Mouse (Mus musculus): ENCODE data around the gene Vps72. TPM values are rescaled to one million over a fixed set of nuclear protein-coding genes. Genes with fewer than 3 reads are reported as not detected.

Vps72 gene
- polyA plus RNA-seq, 1 experiment from 2014 or later = 251 TPM

DNA sequence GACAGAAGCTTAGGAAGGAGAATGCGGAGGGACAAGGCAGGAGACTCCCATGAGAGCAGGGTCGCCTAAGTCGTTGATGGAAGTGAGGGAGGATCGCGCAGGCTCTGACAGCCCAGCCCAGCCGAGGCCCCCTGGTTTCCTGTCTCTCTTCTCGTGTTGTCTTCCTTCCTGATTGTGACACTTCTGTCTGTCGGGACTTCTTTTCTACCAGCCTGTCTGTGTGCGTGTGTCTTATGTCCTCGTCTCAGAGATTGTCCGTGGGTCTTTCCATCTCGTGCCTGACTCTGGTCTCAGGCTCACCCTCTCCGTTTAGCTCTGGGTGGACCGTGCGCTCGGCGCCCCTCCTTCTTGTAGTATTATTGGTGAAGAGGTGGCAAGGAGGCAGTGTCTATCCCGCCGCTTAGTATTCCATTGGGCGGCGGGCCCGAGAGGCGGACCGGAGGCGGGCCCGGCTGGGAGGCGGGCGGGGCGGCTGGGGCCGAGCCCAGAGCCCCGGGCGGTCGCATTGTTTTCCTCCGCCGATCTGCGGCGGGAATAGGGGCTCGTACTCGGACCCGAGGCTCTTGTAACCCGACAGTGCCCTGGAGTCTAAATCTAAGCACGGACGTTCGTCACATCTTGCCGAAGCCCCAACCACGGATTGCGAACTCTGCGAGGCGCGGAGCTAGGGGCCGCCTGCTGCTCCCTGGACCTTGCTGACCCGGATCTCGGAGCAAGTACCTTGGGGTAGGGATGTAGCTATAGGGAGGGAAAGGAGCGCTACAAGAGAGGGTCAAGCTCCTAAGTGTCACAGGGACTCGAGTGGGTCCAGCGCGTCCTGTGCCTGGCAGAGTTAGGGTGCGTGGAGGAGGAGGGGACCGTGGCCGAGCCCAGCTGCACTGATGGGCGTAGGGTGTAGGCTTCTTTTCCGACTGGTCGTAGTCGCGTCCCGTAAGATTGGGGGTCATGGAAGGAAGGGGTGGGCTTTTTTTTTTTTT lies 49.5 kb downstream of the Vps72 start, which contains the start of gene Sema6c:
TSS of gene Sema6c (plus strand) at position 471 of the 977 bp plus-strand sequence.
- Histone ChIP-seq H3K36me3 (peaks cover 12% of the 10 kb centered on the region), H3K27ac (replicated peaks) (peak within 1 kb of the TSS; percentile 86), H3K4me1 (peaks cover 40% of the 10 kb centered on the region), H3K9ac (replicated peaks) (peak within 1 kb of the TSS; percentile 89), H3K4me3 (peak within 1 kb of the TSS; percentile 82), H3K4me2 (replicated peaks) (peak within 1 kb of the TSS; percentile 77), H3K9me3 (no peaks in the 10 kb centered on the region), H3K27me3 (peaks cover 11% of the 10 kb centered on the region)
- peak; percentile 97 for ATAC-seq (ENCODE audit: low FRiP score, low read depth)
- whole genome bisulfite sequencing = under 1% methylated on average over 66 of the region's 66 CpGs

DNA sequence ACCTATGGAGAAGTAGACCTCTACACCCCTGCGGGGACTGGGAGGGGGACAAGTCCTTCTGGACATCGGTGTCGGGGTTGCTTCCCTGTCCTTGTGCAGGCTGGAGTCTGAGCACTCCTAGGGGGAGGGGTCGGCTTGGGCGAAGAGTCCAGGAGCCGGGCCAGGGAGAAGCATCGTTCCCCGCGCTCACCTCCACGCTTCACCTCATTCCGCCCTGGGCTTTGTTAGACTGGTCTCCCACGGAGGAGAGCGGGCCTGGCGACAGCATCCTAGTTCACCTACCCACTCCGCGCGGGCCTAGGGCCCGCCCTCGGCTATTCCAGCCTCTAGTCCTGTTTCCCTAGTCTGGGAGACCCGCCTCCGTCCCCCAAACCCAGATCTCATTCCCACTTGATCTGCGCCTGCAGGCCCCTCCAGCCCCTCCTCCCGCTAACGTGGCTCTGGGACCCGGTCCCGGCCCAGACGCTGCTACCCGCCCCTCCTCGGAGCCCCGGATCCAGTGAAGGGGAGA lies 50.3 kb downstream of the Vps72 start:
- peak; percentile 20 for ATAC-seq (ENCODE audit: low FRiP score, low read depth)
- H3K9ac ChIP-seq (replicated peaks) = peak overlapping the region; percentile 89
- H3K36me3 ChIP-seq = peaks cover 20% of the 10 kb centered on the region
- peak overlapping the region; percentile 82 for H3K4me3 ChIP-seq
- peaks cover 11% of the 10 kb centered on the region for H3K27me3 ChIP-seq
- H3K4me1 ChIP-seq = peaks cover 40% of the 10 kb centered on the region
- WGBS = 2% methylated on average over 30 of the region's 30 CpGs
- H3K27ac ChIP-seq (replicated peaks) = peak overlapping the region; percentile 86
- H3K9me3 ChIP-seq = no peaks in the 10 kb centered on the region
- H3K4me2 ChIP-seq (replicated peaks) = peak overlapping the region; percentile 77

DNA sequence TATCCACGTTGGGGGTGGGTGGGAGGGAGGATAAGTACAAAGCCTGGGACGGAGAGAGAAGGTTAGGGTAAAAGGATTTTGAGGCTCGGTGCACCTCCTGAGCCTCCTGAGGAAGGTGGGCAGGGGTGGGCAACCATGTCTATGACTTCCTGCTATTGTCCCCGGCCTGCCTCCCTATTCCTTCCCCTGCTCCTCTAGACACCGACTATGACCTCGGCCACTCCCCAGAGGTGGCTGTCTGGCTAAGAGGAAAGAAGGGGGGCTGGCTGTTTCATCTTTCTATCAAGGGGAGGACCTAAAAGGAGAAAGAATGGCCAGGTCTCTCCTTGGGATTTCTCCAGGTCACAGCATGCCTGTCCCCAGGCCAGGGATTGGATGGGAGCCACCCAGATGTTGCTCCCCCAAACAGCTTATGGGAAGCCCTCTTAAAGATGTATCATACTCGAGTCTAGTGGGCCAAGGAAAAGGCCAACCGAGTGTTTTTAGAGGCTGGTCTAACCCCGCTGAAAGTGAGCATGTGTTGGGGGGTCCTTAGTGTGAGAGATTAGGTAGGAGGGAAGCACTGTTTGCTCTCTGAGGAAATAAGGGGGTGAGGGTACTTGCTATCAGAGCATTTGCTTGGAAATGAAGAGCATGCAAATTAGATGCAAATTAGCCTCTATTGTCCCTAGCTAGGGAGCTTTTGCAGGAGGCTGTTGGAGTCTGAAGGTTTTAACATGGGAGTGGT lies 51.0 kb downstream of the Vps72 start:
- H3K9me3 ChIP-seq = no peaks in the 10 kb centered on the region
- no peak for ATAC-seq (ENCODE audit: low FRiP score, low read depth)
- H3K4me2 ChIP-seq (replicated peaks) = peak overlapping the region; percentile 77
- WGBS = 2% methylated on average over 9 of the region's 9 CpGs
- peak overlapping the region; percentile 86 for H3K27ac ChIP-seq (replicated peaks)
- peak overlapping the region; percentile 89 for H3K9ac ChIP-seq (replicated peaks)
- peaks cover 11% of the 10 kb centered on the region for H3K27me3 ChIP-seq
- H3K36me3 ChIP-seq = peaks cover 27% of the 10 kb centered on the region
- H3K4me1 ChIP-seq = peaks cover 40% of the 10 kb centered on the region
- peak overlapping the region; percentile 82 for H3K4me3 ChIP-seq

DNA sequence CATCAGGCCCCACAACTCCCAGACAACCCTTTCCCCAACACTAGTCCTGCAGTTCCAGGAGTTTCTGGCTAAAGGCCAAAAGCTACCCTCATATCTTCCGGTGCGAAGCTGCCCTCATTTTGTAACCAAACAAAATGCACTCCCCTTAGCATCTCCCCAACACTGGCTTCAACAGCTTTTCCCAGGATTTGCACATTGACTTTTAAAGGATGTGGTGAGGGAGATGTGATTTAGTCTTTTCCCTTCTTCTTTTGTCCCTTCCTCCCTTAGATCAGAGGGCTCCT lies 51.5 kb downstream of the Vps72 start:
- Histone ChIP-seq H3K27ac (replicated peaks) (peak overlapping the region; percentile 86; the same call in 1 of the 2 replicates), H3K27me3 (peaks cover 11% of the 10 kb centered on the region), H3K9ac (replicated peaks) (peak overlapping the region; percentile 89), H3K4me3 (peak overlapping the region; percentile 82), H3K36me3 (peaks cover 32% of the 10 kb centered on the region), H3K9me3 (no peaks in the 10 kb centered on the region), H3K4me1 (peaks cover 40% of the 10 kb centered on the region), H3K4me2 (replicated peaks) (peak overlapping the region; percentile 77)
- ATAC-seq (ENCODE audit: low FRiP score, low read depth) = no peak
- WGBS = 41% methylated on average over 2 of the region's 2 CpGs

DNA sequence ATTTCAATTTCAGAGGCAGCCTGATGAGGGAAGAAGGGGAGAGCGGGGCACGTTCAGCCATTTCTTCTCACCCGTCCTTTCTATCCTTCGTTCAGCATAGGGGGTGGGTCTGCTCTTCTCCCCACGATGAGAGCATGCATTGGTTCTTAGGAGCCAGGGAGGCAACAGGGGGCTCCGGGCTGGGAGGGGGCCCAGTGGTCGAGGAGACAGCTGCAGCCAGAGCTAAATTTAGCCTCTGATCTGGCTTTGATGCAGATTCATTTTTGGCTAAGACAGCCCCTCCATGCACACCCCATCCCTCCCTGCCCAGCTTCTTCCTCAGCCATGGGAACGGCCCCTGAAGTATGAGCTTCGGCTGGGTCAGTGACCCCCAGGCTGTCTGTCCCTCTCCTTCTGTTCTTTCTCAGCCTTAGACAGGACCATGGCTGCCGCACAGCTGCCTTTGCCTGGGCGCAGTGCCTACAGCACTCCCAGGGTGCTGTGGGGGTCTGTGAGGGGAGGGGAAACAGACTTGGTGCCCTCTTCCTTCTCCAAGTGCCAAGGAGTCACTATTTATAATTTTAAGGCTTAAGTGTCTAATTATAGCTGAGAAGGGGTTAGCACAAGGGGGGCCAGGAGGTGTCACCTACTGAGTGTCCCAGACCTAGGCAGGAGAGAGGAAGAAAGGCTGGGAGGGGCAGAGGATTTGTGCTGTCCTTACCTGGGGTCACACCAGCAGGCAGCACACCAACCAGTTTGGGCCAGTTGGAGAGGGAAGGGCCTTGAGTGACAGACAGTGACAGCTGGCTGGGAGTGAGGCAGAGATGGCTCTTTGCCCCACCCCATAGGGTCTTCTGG lies 52.8 kb downstream of the Vps72 start:
- peak overlapping the region; percentile 82 for H3K4me3 ChIP-seq
- H3K9ac ChIP-seq (replicated peaks) = no peak overlapping the region; the same call in 1 of the 2 replicates
- peaks cover 40% of the 10 kb centered on the region for H3K4me1 ChIP-seq
- ATAC-seq (ENCODE audit: low FRiP score, low read depth) = no peak
- 64% methylated on average over 11 of the region's 11 CpGs for WGBS
- H3K27me3 ChIP-seq = peaks cover 15% of the 10 kb centered on the region
- H3K9me3 ChIP-seq = no peaks in the 10 kb centered on the region
- peak overlapping the region; percentile 77 for H3K4me2 ChIP-seq (replicated peaks)
- H3K36me3 ChIP-seq = peaks cover 45% of the 10 kb centered on the region
- H3K27ac ChIP-seq (replicated peaks) = no peak overlapping the region; the same call in 1 of the 2 replicates

DNA sequence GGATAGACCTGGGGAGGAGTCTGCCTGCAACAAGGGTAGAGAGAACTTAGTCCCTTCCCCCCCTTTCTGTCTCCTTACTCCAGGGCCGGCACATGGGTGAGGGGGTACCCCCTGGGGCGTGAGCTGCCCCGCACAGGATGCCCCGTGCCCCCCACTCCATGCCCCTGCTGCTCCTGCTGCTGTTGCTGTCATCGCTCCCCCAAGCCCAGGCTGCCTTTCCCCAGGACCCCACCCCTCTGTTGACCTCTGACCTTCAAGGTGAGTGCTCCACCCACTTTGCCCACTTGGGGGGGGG lies 53.4 kb downstream of the Vps72 start:
- ATAC-seq (ENCODE audit: low FRiP score, low read depth) = no peak
- H3K4me2 ChIP-seq (replicated peaks) = peak overlapping the region; percentile 77; the same call in 1 of the 2 replicates
- no peak overlapping the region for H3K27ac ChIP-seq (replicated peaks)
- H3K4me1 ChIP-seq = peaks cover 40% of the 10 kb centered on the region
- no peaks in the 10 kb centered on the region for H3K9me3 ChIP-seq
- 0 out of 2 replicates have a peak overlapping the region, but pooled peaks have one; percentile 24 for H3K9ac ChIP-seq (replicated peaks)
- peaks cover 51% of the 10 kb centered on the region for H3K36me3 ChIP-seq
- no peak overlapping the region for H3K4me3 ChIP-seq
- WGBS = 82% methylated on average over 4 of the region's 5 CpGs
- peaks cover 15% of the 10 kb centered on the region for H3K27me3 ChIP-seq

DNA sequence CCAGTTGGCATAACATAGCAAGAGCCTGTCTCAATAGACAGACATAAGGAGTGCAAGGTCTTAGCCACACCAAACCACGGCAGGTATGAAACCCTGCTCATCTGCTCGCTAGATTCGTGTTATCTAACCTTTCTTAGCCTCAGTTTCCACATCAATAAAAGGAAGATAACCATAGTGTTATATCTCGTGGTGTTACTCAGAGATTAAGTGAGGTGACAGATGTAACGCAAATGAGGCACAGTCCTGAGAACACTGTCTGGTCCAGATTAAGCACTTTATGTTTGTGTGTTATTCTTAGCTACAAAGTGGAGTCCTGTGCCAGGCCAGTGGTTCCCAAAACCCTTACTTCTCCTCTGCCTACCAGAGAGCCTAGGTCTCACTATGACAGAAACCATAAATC lies 54.0 kb downstream of the Vps72 start:
- H3K9me3 ChIP-seq = no peaks in the 10 kb centered on the region
- no peak overlapping the region for H3K4me3 ChIP-seq
- peaks cover 33% of the 10 kb centered on the region for H3K4me1 ChIP-seq
- peaks cover 57% of the 10 kb centered on the region for H3K36me3 ChIP-seq
- 87% methylated on average over 5 of the region's 5 CpGs for WGBS
- no peak overlapping the region for H3K9ac ChIP-seq (replicated peaks)
- H3K27ac ChIP-seq (replicated peaks) = no peak overlapping the region
- no peak overlapping the region for H3K4me2 ChIP-seq (replicated peaks)
- ATAC-seq (ENCODE audit: low FRiP score, low read depth) = no peak
- H3K27me3 ChIP-seq = peaks cover 17% of the 10 kb centered on the region

DNA sequence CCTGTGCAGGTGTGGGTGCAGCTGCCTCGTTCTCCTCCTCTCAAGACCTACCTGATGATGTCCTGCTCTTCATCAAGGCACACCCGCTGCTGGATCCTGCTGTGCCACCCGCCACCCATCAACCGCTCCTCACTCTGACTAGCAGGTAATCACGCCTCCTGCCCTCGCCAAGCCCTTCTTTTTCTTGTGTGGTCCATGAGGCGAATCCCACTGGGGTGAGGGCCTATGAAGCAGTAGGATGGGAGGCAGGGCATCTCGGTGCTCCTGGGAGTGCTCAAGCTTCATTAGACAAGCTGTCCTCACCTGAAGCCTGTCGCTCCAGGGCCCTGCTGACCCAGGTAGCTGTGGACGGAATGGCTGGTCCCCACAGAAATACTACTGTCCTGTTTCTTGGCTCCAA lies 59.2 kb downstream of the Vps72 start:
- Histone ChIP-seq H3K36me3 (peaks cover 88% of the 10 kb centered on the region), H3K27ac (replicated peaks) (no peak overlapping the region), H3K9me3 (no peaks in the 10 kb centered on the region), H3K4me1 (peaks cover 20% of the 10 kb centered on the region), H3K4me2 (replicated peaks) (no peak overlapping the region), H3K4me3 (no peak overlapping the region), H3K27me3 (peaks cover 62% of the 10 kb centered on the region), H3K9ac (replicated peaks) (no peak overlapping the region)
- 89% methylated on average over 10 of the region's 10 CpGs for WGBS
- no peak for ATAC-seq (ENCODE audit: low FRiP score, low read depth)

DNA sequence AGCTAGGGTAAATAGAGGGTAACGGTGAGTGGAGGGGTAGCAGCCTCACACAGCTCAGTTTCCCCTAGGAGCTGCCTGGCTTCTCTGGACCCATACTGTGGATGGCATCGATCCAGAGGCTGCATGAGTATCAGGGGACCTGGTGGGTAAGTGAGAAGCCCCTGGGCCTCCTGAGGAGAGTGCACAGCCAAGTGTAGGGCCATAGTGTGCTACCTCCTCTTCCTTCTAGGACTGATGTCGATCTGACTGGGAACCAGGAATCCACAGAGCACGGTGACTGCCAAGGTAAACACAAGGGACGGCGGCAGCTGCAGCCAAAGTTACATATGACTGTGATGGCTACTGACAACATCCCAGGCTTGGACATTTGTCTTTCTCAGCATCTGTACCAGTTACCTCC lies 60.3 kb downstream of the Vps72 start:
- H3K4me2 ChIP-seq (replicated peaks) = no peak overlapping the region
- H3K4me3 ChIP-seq = no peak overlapping the region
- H3K9me3 ChIP-seq = no peaks in the 10 kb centered on the region
- H3K36me3 ChIP-seq = peaks cover 77% of the 10 kb centered on the region
- H3K27me3 ChIP-seq = peaks cover 62% of the 10 kb centered on the region
- no peak overlapping the region for H3K27ac ChIP-seq (replicated peaks)
- peaks cover 20% of the 10 kb centered on the region for H3K4me1 ChIP-seq
- no peak overlapping the region for H3K9ac ChIP-seq (replicated peaks)
- ATAC-seq (ENCODE audit: low FRiP score, low read depth) = no peak
- 81% methylated on average over 6 of the region's 6 CpGs for WGBS
